Mouse (Mus musculus) adrenal gland, postnatal 4 days (tissue): ENCODE data around the gene Gjd3. TPM values are rescaled to one million over a fixed set of nuclear protein-coding genes. Genes with fewer than 3 reads are reported as not detected.
A peak's percentile ranks its signal among the peaks of the same experiment; 100 is the strongest.

Experiments used
- DNase-seq, 2 experiments: peaks; one replicate each; pipeline ENCODE4 v3.0.0; 2021 to 2022; ENCODE audit warnings: low spot score in 2 of 2, mixed read lengths in 2 of 2
- total RNA-seq, 2 experiments: library from RNA; stranded (reverse); gene quantifications; 2 replicates each; pipeline ENCODE4 v1.2.3; 2021

Gene Gjd3
- total RNA-seq, 2 experiments from 2014 or later = 0.50 to 1.0 TPM

DNA sequence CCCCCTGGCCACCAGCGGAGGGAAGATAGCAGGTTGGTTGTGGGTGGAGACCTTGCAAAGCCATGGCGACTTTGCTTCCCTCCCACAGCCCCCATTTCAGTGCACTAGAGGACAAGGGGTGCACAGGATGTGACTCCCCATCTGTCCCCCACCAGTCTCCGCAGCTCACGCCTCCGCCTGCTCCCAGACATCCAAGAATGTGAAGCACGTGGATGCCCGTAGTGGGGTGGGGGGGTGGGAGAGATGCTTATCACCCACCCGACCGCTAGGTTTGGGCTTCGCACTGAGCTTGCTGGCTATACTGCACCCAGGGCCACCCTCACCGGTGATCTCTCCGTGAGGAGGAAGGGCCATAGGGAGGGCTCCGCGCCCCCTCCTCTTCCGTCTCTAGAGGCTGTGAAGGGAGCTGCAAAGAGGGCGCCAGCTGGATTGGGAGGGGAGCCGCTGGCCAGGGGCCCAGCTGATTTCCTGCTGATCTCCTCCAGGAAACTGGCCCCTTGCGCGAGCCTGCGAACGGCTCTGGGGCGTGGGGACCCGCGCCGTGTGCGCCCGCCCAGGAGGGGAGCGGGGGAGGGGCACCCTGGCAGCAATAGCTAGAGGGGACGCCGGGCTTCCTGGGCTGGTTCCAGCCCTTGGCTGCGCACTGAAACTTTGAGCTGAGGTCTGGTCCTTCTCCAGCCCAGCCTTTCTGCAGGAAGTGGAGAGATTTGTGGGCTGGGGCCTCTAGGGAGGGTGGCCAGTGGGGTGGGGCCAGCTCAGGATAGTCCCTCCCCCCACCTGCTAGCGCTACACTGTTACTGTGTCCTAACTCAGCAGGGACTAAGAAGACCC lies 19.4 kb downstream of the Gjd3 start:
- DNase-seq = peak in 1 of 2 experiments; percentile 69

DNA sequence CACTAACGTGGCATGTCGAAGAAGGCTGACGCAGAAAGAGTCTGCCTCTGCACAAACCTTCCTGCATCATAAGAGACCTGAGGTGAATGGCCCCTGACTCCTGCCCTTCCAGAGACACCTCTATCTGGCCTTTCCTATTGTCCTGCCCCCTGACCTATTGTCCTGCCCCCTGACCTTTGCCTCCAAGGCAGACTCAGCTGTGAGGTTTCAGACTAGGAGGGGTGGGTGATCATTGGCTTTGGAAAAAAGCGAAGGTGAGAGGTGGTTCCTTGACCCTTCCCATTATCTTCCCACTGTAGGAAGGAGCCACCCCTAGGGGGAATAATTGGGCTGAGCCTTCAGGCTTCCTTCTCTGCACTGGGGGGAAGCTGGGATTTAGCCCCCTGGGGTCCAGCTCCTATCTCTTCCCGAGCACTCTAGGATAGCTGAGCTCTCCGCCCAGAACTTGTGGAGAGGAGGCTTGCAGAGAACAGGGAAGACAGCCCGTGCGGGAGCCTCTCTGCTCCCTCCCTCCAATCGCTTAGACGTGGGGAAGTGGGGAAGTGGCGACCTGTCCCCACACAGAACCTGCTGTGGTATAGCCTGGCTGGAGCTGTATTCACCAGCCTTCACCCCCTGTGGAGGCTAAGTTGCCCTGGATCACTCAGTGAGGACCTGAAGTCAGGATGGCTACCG lies 20.3 kb downstream of the Gjd3 start:
- DNase-seq = no peak

DNA sequence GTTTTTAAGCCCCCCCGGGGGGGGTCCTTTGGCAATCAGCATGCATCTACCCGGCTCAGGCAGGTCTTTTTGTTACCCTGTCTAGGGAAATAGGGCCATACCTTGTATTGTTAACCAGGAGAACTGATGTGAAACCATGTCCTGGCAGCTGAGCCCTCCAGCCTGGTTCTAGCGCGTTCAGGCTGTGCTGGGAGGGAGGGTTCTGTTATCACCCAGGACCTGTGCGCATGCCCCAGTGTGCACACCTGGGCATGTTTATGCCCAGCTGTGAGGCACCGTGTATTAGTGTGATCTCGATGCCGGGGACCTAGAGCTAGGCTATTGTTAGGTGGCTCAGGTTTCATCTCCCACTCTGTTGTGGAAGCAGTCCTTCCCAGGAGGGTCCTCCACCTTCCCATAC lies 21.1 kb downstream of the Gjd3 start:
- no peak for DNase-seq

DNA sequence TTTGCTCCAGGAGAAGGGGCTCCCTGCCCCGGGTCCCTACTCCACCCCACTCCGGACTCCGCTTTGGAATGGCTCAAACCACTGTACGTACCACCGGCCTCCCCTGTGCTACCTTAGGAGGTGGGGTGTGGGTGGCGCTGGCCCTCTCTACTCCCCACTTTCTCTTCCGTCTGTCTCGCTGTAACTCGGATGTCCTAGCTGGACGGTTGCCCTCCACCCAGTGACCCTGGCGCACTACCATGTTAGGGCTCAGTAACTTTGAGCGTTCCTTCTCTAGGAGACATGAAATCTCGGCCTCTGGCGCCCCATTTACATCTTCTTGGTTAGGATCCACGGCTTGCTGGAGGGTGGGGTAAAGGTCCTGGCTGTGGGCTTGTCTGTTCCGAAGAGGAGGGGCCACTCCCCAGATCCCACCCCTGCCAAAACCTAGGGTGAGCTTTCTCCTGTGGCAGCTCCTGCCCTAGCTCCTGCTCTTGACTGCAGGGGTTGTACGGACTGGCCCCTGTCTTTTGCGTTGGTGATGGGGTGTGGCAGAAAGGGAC lies 21.7 kb downstream of the Gjd3 start:
- DNase-seq = no peak

- peak in 1 of 2 experiments; percentile 70 for DNase-seq
These were observed 22.4 kb downstream of the Gjd3 start for GRCm38 (mm10) chr11:98960313-98960906.

GRCm38 (mm10) chr11:98959437-98960312 lies 23.1 kb downstream of the Gjd3 start:
- DNase-seq = peak in 1 of 2 experiments; percentile 70

DNA sequence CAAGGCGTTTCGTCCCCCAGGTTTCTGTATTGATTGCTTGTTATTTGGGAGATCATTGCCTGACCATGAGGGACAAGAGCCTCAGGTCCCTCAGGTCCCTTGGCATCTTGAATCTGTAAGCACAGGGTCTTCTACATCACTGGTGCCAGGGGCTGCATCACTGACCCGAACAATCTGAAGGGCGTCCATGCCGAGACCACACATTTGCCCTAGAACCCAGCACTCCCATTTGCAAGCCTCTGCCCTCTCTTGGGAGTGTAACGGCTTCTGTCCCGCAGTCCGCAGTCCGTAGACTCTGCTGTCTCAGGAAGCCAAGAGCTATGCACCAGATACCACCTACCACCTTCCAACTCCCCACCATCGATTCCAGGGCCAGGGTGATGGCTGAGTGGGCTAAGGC lies 26.5 kb downstream of the Gjd3 start:
- DNase-seq = no peak

GRCm38 (mm10) chr11:98955707-98956235 lies 27.0 kb downstream of the Gjd3 start:
- DNase-seq = no peak

GRCm38 (mm10) chr11:98954801-98955706 lies 27.8 kb downstream of the Gjd3 start:
- no peak for DNase-seq

- DNase-seq = peak in 1 of 2 experiments; percentile 70
These were observed 28.4 kb downstream of the Gjd3 start for GRCm38 (mm10) chr11:98954373-98954772.

GRCm38 (mm10) chr11:98953835-98954320 lies 28.9 kb downstream of the Gjd3 start:
- no peak for DNase-seq

- no peak for DNase-seq
These were observed 29.5 kb downstream of the Gjd3 start for GRCm38 (mm10) chr11:98953361-98953760.

GRCm38 (mm10) chr11:98952736-98953135 lies 30.1 kb downstream of the Gjd3 start:
- DNase-seq = no peak

- no peak for DNase-seq
These were observed 30.7 kb downstream of the Gjd3 start for GRCm38 (mm10) chr11:98952111-98952510.

DNA sequence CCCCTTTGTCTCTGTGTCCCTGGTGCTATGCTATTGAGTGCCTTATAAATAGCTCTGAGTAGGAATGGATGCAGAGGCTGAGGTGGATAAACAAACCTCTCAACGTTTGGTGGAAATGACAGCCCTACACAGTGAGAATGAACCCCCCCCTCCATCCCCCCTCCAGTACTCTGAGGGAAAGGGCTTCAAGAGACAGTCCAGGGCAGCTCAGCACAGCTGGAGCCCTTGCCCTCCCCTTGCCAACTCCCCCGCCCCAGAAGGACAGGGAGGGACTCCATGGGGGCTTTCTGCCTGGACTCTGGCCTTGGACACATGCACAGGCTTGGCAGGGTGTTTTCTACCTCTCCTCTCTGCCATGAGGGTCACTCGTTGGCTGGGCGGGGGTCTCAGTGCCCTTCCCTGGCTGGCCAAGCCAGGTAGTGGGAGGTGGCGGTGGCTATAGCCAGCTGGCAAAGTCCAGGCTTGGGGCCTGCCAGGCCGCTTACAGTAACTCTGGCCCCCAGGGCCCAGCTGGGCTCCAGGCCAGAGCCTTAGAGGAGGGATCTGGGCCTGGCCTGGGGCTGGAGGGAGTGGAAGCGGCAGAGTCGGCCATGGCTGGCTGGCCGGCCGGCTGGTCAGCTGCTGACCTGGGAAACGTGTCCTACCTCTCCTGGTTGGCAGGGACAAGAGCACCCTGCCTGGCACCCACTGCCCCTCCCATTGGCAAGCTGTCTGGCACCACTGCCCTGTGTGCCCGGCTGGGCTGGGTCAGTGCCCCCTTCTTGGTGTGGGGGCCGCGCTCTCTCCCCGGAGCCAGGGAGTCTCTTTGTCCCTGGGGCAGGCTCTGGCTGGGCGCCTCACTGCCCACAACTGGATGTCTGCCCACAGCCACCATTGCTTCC lies 31.6 kb downstream of the Gjd3 start:
- no peak for DNase-seq

DNA sequence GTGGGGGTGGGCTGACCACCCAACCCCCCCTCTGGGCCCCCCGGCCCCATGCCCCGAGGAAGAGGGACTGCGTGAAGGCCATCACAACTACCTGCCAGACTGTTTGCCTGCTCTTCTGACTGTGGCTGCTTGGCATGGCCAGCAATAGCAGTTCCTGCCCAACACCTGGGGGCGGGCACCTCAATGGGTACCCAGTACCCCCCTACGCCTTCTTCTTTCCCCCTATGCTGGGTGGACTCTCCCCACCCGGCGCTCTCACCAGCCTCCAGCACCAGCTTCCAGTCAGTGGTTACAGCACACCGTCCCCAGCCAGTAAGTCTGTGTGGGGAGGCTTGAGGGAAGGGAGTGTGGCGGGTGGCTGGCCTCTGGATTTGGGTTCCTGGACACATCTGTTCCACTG lies 32.3 kb downstream of the Gjd3 start:
- no peak for DNase-seq

GRCm38 (mm10) chr11:98949958-98950460 lies 32.8 kb downstream of the Gjd3 start:
- DNase-seq = no peak
